Mouse (Mus musculus): ENCODE results near the gene Efcc1. TPM values are rescaled to one million over a fixed set of nuclear protein-coding genes. Genes with fewer than 3 reads are reported as not detected.

The Efcc1 gene
- total RNA-seq, 1 experiment from 2014 or later = 1.1 TPM

Other genes starting within 250 kb of the Efcc1 start
- 5.2 and 10.5 TPM in 2 replicates for gene Arhgap25, start 197.6 kb upstream of the Efcc1 start, total RNA-seq (2021)
- 0.71 and 0.93 TPM in 2 replicates for gene Prokr1, start 140.1 kb upstream of the Efcc1 start, total RNA-seq (2021)
- 5.9 and 6.9 TPM in 2 replicates for gene Aplf, start 58.7 kb upstream of the Efcc1 start, total RNA-seq (2021)
- gene Gp9, start 47.2 kb downstream of the Efcc1 start, total RNA-seq (2021) = 0.52 and 0.60 TPM in 2 replicates
- 27.8 and 33.2 TPM in 2 replicates for gene Rab43, start 81.3 kb downstream of the Efcc1 start, total RNA-seq (2021)
- gene Gm45140, start 104.9 kb downstream of the Efcc1 start, total RNA-seq (2021) = 4.1 and 6.1 TPM in 2 replicates
- 41.0 and 42.3 TPM in 2 replicates for gene Isy1, start 107.9 kb downstream of the Efcc1 start, total RNA-seq (2021)
- gene Cnbp, start 120.2 kb downstream of the Efcc1 start, total RNA-seq (2021) = 392 and 410 TPM in 2 replicates
- gene Copg1, start 156.9 kb downstream of the Efcc1 start, total RNA-seq (2021) = 93.2 and 98.2 TPM in 2 replicates
- gene Hmces, start 183.1 kb downstream of the Efcc1 start, total RNA-seq (2021) = 23.3 and 24.8 TPM in 2 replicates

All from adrenal gland, postnatal 14 days (tissue).